Mouse (Mus musculus) left cerebral cortex, postnatal 14 days (tissue): Measurements from ENCODE around the gene Pcif1. TPM values are rescaled to one million over a fixed set of nuclear protein-coding genes. Genes with fewer than 3 reads are reported as not detected.

Experiments
- DNase-seq, 2 experiments: peaks; one replicate each; pipeline ENCODE4 v3.0.0; 2021 to 2022; ENCODE audit warnings: low spot score in 2 of 2, mixed read lengths in 1 of 2
- intact Hi-C: fragments of 180-260 bp; cut with DNase I; formaldehyde crosslinking; loops from one replicate; pipeline ENCODE4 v1.15.1; 2025
- total RNA-seq, 2 experiments: library from RNA; stranded (reverse); gene quantifications; 2 replicates each; pipeline ENCODE4 v1.2.3; 2021

The Pcif1 gene
- total RNA-seq, 2 experiments from 2014 or later = 38.7 to 41.4 TPM

- intact Hi-C loops = no loop called here
- no peak for DNase-seq
These were observed 10.9 kb downstream of the Pcif1 start for GRCm38 (mm10) chr2:164889960-164890359.

DNA sequence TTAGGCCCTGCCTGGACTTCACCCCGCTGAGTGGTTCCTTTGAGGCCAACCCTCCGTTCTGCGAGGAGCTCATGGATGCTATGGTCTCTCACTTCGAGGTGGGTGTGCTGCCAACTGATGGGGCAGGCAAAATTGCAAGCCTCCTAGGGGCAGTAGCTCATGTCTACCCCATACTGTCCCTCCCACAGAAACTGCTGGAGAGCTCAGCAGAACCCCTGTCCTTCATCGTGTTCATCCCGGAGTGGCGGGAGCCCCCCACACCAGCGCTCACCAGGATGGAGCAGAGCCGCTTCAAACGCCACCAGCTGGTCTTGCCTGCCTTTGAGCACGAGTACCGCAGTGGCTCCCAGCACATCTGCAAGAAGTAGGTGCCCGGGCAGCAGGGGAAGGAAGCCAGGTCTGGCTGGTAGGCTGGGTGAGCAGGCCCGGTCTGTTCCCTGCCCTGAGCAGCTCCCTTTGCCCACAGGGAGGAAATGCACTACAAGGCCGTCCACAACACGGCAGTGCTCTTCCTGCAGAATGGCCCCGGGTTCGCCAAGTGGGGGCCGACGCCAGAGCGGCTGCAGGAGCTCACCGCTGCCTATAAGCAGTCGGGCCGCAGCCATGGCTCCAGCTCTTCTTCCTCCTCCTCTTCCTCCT lies 11.4 kb downstream of the Pcif1 start:
- intact Hi-C loops = no loop called here
- DNase-seq = no peak

DNA sequence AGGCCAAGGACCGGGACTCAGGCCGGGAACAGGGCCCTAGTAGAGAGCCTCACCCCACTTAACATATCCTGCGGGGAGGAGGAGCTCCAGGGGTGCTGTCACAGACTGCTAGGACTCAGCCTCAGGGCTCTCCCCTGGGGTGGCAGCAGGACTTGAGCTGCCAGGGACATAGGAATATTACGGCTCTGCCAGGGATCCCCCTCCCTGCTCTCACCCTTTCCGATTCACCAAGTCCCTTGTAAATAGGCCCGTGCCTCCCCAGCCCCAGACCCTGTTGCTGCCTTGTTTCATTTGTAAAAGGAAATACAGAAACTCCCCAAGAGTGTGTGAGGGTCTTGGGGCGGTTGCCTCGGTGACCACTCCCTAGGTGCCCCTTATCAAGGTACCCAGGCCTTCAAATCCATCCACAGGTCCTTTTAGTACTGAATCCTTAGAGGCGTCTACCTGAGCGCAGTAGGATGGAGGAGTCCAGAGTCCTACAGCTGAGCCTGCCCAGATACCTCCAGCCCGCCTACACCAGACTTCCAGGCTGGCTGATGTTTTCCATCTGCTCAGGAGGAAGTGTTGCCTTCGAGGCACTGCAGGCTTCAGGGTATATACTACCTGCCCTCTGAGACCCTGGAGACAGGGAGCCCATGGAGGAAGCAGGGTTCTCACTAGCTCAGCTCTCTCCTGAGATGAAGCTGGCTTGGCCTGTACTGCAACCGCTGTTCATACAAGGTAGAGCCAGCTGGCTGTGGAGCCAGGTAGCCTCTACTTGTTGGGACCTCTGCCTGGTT lies 12.1 kb downstream of the Pcif1 start:
- DNase-seq = no peak
- intact Hi-C loops = no loop called here

DNA sequence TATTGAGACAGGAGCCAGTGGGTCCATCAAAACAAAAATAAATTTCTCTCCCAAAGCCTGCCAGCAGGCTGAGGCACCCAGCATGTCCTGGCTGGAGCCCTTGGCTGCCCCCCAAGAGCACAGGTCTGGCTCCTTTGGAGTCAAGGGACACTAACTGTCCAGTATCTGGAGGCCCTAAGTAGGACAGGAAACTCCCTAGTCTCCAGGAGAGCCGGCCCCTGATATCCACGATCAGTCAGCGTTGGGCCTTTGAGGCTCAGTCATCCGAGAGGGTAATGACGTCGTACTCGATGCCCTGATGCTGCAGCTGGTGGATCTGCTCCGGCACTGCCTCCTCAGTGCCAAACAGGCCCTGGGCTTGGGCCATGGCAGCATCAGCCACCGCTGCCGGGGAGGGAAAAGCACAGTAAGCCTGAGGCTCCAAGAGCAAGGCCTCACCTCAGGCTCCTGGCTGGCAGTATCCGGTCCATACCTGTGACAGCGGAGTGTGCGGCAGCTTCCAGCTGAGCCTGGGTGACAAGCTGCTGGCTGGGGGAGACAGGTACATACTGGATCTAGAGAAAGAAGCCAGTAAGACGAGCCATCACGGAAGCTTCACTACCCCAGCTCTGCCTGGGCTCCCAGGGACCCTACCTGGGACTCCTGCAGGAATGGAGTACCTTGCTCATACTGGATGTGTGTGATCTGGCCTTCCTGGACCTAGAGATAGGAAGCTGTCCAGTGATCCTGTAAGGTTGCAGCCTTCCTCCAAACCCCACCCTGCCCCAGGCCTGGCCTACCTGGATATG lies 13.0 kb downstream of the Pcif1 start:
- DNase-seq = no peak
- intact Hi-C loops = no loop called here

DNA sequence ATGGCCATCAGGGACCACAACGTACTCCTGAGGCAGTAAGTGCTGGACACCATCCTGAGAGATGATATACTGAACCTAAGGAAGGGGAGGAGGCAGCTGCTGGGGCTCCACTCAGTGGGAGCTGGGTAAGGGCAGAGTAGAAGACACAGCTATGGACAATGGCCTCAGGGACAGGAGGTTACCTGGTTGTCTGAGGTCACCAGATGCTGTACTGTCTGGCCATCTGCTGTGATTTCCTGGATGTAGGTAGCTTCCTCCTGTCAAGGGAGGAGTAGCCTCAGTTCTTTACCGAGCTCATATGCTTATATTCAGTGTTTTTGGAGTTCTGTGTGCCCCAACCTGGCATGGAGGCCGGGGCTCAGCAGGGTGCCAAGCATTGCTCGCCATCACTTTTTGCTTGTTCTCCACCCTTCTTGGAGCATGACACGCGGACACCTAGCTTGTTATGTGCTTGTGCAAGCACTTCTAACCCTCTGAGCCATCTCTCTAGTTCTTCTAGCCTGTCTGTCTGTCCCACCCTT lies 13.7 kb downstream of the Pcif1 start:
- DNase-seq = no peak
- intact Hi-C loops = no loop called here

DNA sequence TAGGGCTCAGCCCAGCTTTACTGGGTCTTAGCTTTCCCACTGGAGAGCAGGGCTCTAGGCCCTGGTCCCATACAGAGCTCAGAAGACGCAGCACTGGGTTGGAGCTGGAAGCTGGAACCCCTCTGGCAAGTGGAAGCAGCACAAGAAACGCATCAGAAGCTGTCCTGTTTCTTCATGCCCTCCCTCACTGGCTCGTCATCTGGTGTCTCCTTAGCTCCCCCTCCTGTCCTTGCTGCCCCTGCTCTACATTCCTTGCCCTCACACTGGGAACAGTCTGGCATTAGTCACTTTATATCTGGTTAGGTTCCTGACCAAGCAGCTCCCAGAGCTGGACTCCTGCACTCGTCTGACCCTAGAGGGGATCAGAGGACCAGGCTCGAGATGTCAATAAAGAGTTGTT lies 14.9 kb downstream of the Pcif1 start:
- intact Hi-C loops = no loop called here

DNA sequence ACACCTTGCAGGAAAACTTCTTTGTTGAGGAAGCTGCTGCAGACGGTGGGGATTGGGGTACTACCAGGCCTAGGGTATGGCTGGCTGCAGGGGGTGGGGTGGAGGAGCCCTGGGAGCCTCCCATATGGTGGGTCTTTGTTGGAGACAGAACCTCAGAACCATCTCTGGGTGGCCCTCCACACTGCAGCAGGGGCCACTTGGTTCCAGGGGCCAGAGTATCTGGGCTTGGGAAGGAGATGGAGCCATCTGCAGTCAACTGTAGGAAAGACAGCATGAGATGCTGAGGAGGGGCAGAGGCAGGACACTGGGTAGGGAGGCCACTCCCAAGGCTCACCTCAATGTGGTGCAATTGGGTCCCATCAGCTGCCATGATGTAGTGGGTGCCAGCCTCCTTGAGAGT lies 15.5 kb downstream of the Pcif1 start:
- intact Hi-C loops = no loop called here

More for the DNA sequence above, 14.9 kb downstream of the Pcif1 start:
- DNase-seq = no peak

DNA sequence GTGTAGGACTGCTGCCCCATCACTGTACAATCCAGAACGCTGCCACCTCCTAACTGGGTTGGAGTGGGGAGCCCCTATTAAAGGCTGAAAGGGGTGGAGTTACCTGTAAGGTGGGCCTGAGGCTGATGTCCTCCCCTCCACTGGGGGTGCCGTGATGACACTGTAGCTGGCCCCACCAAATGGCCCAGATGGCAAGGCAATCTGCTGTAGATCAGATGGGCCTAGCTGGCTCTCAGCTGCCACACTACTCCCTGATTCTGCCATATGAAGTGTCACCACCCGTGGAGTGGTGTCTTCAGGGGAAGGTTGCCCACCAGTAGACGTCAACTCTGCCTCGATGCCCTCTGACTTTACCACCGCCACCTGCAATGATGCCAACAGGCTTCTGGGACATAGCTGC lies 16.8 kb downstream of the Pcif1 start:
- no peak for DNase-seq
- intact Hi-C loops = no loop called here

More for the DNA sequence above, 15.5 kb downstream of the Pcif1 start:
- no peak for DNase-seq

DNA sequence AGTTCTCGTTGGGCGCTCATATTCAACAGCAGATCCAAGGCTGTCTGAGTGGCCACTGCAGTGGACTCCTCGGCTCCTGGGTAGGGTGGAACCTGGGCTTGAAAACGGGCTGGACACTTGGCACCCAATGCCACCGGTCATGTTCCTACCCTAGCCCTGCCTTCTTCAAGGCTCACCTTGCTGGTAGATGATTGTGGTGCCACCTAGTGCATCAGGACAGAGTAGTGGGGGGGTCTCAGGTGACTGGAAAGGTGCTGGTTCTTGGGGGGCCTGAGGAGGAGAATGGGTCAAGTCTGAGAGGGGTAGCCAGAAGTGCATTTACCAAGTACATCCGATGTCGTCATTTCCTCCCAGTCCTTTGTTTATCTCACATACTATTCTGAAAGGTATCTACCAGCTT lies 18.9 kb downstream of the Pcif1 start:
- intact Hi-C loops = no loop called here
- no peak for DNase-seq

- DNase-seq = no peak
- intact Hi-C loops = no loop called here
These were observed 19.9 kb downstream of the Pcif1 start for GRCm38 (mm10) chr2:164899034-164899433.

- intact Hi-C loops = no loop called here
- no peak for DNase-seq
These were observed 20.8 kb downstream of the Pcif1 start for GRCm38 (mm10) chr2:164899723-164900459.

DNA sequence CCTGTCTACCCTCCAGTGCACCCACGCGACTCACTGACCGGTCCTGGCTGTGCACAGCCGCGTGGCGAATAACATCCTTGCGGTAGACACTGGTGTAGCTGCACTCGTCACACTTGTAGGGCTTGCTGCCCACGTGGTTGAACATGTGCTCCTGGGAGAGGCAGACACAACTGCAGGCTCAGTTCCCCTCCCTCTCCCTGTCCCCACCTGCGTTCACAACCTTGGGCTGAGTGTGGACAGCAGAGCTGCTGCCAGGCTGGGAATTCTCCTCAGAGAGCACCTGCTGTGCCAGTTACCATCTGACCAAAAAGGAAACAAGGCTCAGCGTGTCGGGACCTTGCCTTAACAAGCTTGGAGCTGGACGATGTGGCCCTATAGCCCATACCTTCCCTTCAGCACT lies 22.3 kb downstream of the Pcif1 start:
- intact Hi-C loops = no loop called here
- DNase-seq = no peak

DNA sequence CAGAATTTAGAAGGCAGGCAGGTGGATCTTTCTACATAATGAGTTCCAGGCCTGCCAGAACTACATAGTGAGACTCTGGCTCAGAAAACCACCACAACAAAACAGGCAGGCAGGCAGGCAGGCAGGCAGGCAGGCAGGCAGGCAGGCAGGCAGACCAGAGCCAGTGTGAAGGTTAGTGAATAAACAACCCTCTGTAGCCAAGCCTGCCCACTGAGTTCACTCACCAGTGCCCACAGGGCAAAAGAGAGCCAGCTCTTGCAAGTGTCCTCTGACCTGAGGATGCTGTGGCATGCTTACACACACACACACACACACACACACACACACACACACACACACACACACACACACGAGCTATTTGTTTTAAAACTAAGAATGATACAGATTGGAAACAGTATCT lies 24.4 kb downstream of the Pcif1 start:
- intact Hi-C loops = no loop called here
- DNase-seq = no peak

GRCm38 (mm10) chr2:164906071-164906470 lies 27.0 kb downstream of the Pcif1 start:
- intact Hi-C loops = no loop called here
- DNase-seq = no peak

DNA sequence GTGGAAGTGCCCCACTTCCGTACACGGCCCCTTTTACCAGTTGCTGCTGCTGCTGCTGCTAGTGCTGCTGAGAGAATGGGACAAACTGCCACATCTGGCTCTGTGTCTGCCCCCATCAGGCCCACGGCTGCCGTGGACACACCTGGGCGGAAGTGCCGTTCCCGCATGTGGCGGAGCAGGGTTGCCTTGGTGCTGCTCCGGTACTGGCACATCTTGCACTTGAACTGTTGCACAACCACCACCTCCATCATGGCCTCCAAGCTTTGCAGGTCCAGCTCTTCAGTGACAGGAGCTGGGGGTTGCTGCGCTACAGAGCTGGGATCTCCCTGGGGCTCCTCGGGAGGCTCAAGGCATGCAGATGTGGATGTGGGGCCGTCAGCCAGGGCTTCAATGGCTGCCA lies 28.4 kb downstream of the Pcif1 start:
- no peak for DNase-seq
- intact Hi-C loops = no loop called here

- intact Hi-C loops = no loop called here
- no peak for DNase-seq
These were observed 28.9 kb downstream of the Pcif1 start for GRCm38 (mm10) chr2:164908011-164908410.

DNA sequence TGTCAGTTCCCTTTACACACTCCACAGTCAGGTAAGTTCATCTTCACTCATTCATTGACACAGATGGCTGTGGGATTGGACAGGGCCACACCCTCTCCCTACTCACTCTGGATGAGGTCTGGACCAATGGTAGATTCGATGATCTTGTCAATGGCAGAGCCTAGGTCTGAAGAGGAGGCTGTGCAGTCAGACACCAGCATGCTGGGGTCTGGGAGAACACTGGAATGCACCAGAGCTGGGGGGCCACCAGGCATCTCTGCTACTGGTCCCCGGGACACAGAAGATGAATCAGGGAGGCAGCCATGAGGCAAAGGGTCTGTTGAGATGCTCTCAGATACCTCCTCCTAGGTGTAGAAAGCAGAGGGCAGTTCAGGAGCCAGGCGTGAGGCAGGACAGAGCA lies 30.0 kb downstream of the Pcif1 start:
- DNase-seq = no peak
- intact Hi-C loops = no loop called here

DNA sequence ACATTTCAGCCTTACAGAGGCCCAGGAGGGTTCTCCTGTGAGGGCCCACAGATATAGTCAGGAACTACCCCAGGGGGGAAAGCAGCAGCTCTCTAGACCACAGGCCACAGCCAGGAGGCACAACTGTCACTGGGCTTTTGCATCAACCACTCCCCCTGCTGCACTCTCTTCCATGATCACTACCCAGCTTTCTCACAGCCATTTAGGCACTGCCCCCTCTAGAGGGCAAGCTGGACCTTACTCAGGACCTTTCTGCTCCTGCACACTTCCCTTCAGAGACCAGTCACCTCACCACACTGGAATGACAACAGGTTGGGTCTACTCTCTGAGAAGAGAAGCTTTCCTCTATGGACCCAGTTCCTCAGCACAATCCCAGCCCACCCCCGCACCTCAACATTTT lies 30.4 kb downstream of the Pcif1 start:
- no peak for DNase-seq
- intact Hi-C loops = no loop called here

- intact Hi-C loops = no loop called here
- no peak for DNase-seq
These were observed 31.4 kb downstream of the Pcif1 start for GRCm38 (mm10) chr2:164910360-164911061.
